Mouse (Mus musculus): ENCODE data around the gene Mapt. TPM values are rescaled to one million over a fixed set of nuclear protein-coding genes. Genes with fewer than 3 reads are reported as not detected.
A peak's percentile ranks its signal among the peaks of the same experiment; 100 is the strongest.
"Not testable (repeated sequence)": the region's sequence is repeated elsewhere in the genome, so short reads cannot be mapped to it uniquely, and the experiment has no call there.

Gene Mapt
- polyA plus RNA-seq, 1 experiment from 2014 or later = 537 TPM

DNA sequence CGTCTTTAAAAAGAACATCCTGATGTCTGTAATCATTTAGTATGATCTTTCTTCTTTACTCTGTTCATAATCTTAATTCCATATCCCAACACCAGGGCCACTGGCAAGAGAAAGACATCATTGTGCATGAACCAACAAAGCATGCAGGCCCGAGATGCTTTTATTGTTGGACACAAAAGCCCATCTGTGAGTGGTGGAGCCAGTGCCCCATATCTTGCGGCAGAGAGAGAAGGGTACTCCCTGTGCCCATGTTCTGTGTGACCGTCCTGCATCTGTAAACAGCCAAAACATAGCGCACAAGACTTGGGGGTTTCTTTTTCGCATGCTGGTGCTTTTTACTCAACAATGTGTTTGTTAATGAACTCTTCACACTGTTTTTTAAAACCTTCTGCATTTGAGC, 19.9 kb upstream of the Mapt start:
- no peak for ATAC-seq

DNA sequence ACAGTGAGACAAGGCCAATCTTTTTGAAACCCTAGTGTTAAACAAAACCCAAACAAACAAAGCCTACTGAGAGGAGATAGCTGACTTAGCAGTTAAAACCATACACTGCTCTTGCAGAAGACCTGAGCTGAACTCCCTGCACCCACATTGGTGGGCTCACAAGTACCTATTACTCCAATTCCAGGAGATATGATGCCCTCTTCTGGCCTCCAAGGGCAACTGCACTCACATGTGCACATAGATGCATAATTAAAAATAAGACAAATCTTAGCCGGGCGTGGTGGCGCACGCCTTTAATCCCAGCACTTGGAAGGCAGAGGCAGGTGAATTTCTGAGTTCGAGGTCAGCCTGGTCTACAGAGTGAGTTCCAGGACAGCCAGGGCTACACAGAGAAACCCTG, 17.1 kb upstream of the Mapt start:
- not testable (repeated sequence) for ATAC-seq; H3K9me3 ChIP-seq; H3K36me3 ChIP-seq; H3K9ac ChIP-seq (replicated peaks); H3K4me3 ChIP-seq (replicated peaks); H3K27me3 ChIP-seq; H3K27ac ChIP-seq; H3K4me1 ChIP-seq (replicated peaks); H3K4me2 ChIP-seq (replicated peaks)
- WGBS = 95% methylated on average over 5 of the region's 5 CpGs

More for the DNA sequence above, 19.9 kb upstream of the Mapt start:
- no peak overlapping the region for H3K9ac ChIP-seq (replicated peaks)
- 77% methylated on average over 6 of the region's 6 CpGs for WGBS
- H3K4me1 ChIP-seq (replicated peaks) = no peaks in the 10 kb centered on the region
- H3K9me3 ChIP-seq = no peaks in the 10 kb centered on the region
- H3K27ac ChIP-seq = no peak overlapping the region
- no peaks in the 10 kb centered on the region for H3K36me3 ChIP-seq
- H3K4me3 ChIP-seq (replicated peaks) = no peak overlapping the region
- no peak overlapping the region for H3K4me2 ChIP-seq (replicated peaks)
- no peaks in the 10 kb centered on the region for H3K27me3 ChIP-seq

GRCm38 (mm10) chr11:104218075-104218474, 13.1 kb upstream of the Mapt start:
- Histone ChIP-seq H3K27ac (no peak overlapping the region), H3K36me3 (no peaks in the 10 kb centered on the region), H3K9ac (replicated peaks) (no peak overlapping the region), H3K9me3 (no peaks in the 10 kb centered on the region), H3K4me1 (replicated peaks) (no peaks in the 10 kb centered on the region), H3K27me3 (0 out of 2 replicates have a peak, but pooled peaks cover 4% of the 10 kb centered on the region), H3K4me3 (replicated peaks) (no peak overlapping the region), H3K4me2 (replicated peaks) (no peak overlapping the region)
- WGBS = 79% methylated on average over 3 of the region's 3 CpGs
- ATAC-seq = no peak

DNA sequence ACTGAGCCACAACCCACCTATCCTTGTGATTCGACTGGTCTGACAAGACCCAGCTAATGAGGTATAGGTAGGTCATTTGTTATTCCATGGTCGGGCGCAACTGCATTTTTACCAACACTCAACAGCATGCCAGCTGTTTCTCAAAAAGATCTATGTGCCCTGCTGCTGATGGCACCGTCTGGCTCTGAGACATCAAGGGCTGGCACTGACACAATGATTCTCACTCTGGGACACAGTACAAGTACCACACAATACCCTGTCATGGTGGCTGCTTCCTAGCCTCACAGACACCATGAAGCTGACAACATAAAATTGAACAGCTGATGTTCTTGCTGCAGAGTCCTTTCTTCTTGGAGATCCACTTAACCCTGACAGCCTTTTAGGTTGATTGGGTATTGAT, 10.9 kb upstream of the Mapt start:
- no peak overlapping the region for H3K9ac ChIP-seq (replicated peaks)
- no peak for ATAC-seq
- H3K4me1 ChIP-seq (replicated peaks) = no peaks in the 10 kb centered on the region
- H3K4me3 ChIP-seq (replicated peaks) = no peak overlapping the region
- no peaks in the 10 kb centered on the region for H3K9me3 ChIP-seq
- H3K27ac ChIP-seq = no peak overlapping the region
- H3K36me3 ChIP-seq = no peaks in the 10 kb centered on the region
- H3K27me3 ChIP-seq = 0 out of 2 replicates have a peak, but pooled peaks cover 4% of the 10 kb centered on the region
- no peak overlapping the region for H3K4me2 ChIP-seq (replicated peaks)
- 90% methylated on average over 4 of the region's 4 CpGs for WGBS

DNA sequence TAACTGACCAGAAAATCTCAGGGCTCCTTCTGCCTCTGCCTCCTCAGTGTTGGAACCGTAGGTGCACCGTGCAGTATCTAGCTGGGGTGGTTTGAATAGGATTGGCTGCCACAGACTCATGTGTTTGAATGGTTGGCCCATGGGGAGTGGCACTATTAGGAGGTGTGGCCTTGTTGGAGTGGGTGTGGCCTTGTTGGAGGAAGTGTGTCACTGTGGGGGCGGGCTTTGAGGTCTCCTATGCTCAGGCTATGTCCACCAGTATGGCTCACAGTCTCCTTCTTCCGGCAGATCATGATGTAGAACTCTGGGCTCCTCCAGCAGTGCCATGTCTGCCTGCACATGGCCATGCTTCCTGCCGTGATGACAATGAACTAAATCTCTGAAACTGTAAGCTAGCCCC, 9.4 kb upstream of the Mapt start:
- no peaks in the 10 kb centered on the region for H3K9me3 ChIP-seq
- no peak for ATAC-seq
- 0 out of 2 replicates have a peak, but pooled peaks cover 4% of the 10 kb centered on the region for H3K27me3 ChIP-seq
- no peak overlapping the region for H3K4me3 ChIP-seq (replicated peaks)
- H3K9ac ChIP-seq (replicated peaks) = no peak overlapping the region
- WGBS = 77% methylated on average over 5 of the region's 5 CpGs
- no peaks in the 10 kb centered on the region for H3K36me3 ChIP-seq
- H3K27ac ChIP-seq = no peak overlapping the region
- H3K4me1 ChIP-seq (replicated peaks) = no peaks in the 10 kb centered on the region
- H3K4me2 ChIP-seq (replicated peaks) = no peak overlapping the region

GRCm38 (mm10) chr11:104223301-104223700, 7.9 kb upstream of the Mapt start:
- no peak for ATAC-seq

DNA sequence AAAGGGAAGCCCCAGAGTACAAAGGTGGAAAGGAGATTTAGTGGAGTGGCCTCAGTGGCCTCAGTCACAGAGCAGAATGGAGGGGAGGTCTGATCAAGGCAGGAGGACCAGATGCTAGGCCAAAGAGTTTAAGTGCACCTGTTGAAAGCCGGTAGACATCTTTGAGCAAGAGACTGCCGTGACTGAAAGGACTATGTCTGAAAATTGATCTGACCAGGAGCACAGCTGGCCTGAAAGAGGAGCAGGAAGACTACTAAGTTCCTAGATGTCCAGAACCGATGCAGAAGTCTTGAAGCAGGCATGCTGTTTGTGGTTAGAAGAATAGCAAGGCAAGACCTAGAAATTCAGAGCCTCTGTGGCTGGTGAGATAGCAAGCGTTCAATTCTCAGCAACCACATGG, 1.8 kb upstream of the Mapt start:
- H3K4me3 ChIP-seq (replicated peaks) = no peak overlapping the region
- ATAC-seq = no peak
- H3K9ac ChIP-seq (replicated peaks) = no peak overlapping the region
- H3K27ac ChIP-seq = no peak overlapping the region
- H3K27me3 ChIP-seq = peaks cover 26% of the 10 kb centered on the region
- H3K9me3 ChIP-seq = no peaks in the 10 kb centered on the region
- WGBS = 81% methylated on average over 4 of the region's 4 CpGs
- no peaks in the 10 kb centered on the region for H3K36me3 ChIP-seq
- H3K4me1 ChIP-seq (replicated peaks) = peaks cover 18% of the 10 kb centered on the region
- H3K4me2 ChIP-seq (replicated peaks) = no peak overlapping the region

More at GRCm38 (mm10) chr11:104223301-104223700, 7.9 kb upstream of the Mapt start:
- WGBS = 88% methylated on average over 9 of the region's 9 CpGs
- 0 out of 2 replicates have a peak, but pooled peaks cover 4% of the 10 kb centered on the region for H3K27me3 ChIP-seq
- H3K36me3 ChIP-seq = no peaks in the 10 kb centered on the region
- H3K27ac ChIP-seq = no peak overlapping the region
- H3K4me3 ChIP-seq (replicated peaks) = no peak overlapping the region
- no peak overlapping the region for H3K4me2 ChIP-seq (replicated peaks)
- no peaks in the 10 kb centered on the region for H3K4me1 ChIP-seq (replicated peaks)
- no peak overlapping the region for H3K9ac ChIP-seq (replicated peaks)
- H3K9me3 ChIP-seq = no peaks in the 10 kb centered on the region

DNA sequence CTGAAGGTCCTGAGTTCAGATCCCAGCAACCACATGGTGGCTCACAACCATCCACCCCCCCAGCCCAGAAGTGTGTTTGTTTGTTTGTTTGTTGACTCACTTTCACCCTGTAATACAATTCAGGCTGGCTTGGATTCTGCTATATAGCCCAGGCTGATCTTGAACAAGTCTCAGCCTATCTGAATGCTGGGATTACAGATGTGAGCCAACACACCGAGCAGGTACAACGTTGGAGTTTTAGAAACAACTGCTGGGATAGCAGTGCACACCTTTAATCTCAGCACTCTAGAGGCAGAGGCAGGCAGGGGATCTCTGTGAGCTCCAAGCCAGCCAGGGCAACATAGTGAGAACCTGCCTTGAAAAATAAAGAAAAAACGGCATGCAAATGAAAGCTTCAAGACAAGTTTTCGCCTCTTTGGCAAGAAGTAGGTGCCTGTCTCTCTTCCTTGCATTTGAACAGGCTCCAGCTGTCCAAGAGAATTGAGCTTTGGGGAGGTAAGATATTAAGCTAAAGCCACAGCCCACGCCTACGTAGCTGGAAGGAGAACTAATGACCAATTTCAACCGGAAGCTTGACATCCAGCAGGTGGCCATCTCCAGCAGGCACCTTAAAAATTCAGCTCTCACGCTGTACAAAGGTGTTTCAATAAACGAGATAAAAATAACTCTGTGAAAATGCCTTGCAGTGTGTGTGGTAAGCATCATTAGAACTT, 968 bp upstream of the Mapt start:
- H3K27me3 ChIP-seq = peaks cover 35% of the 10 kb centered on the region
- H3K9me3 ChIP-seq = no peaks in the 10 kb centered on the region
- peak overlapping the region; percentile 80 for H3K4me3 ChIP-seq (replicated peaks)
- H3K36me3 ChIP-seq = no peaks in the 10 kb centered on the region
- WGBS = 13% methylated on average over 9 of the region's 9 CpGs
- peaks cover 27% of the 10 kb centered on the region for H3K4me1 ChIP-seq (replicated peaks)
- no peak for ATAC-seq
- peak overlapping the region; percentile 79 for H3K4me2 ChIP-seq (replicated peaks)
- peak overlapping the region; percentile 80; the same call in 1 of the 2 replicates for H3K9ac ChIP-seq (replicated peaks)
- peak overlapping the region; percentile 90 for H3K27ac ChIP-seq

GRCm38 (mm10) chr11:104232141-104233061, 1.2 kb downstream of the Mapt start:
- Histone ChIP-seq H3K27me3 (peaks cover 45% of the 10 kb centered on the region), H3K36me3 (no peaks in the 10 kb centered on the region), H3K9me3 (no peaks in the 10 kb centered on the region), H3K4me3 (replicated peaks) (peak overlapping the region; percentile 80), H3K9ac (replicated peaks) (peak overlapping the region; percentile 95), H3K4me1 (replicated peaks) (peaks cover 48% of the 10 kb centered on the region), H3K27ac (peak overlapping the region; percentile 98), H3K4me2 (replicated peaks) (peak overlapping the region; percentile 79)
- ATAC-seq = peak; percentile 62
- WGBS = under 1% methylated on average over 71 of the region's 72 CpGs

DNA sequence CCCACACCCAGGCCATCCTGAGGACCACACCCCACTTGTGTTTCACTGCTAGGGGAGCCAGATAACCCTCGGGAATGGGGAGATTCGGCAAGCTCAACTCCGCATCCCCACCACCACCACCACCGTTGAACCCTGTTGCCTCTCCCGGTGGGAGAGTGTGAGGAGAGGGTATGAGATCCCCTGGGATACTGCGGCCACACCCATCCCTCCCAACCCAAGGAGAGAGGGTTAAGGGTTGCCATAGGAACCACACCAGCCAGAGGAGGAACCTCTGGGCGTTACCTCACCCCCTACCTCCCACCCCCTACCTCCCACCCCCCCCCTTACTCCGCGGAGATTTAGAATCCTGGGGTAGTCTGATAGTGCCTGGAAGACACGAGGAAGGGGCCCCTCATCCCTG, 1.9 kb downstream of the Mapt start:
- no peaks in the 10 kb centered on the region for H3K36me3 ChIP-seq
- peak overlapping the region; percentile 79 for H3K4me2 ChIP-seq (replicated peaks)
- 0% methylated on average over 10 of the region's 10 CpGs for WGBS
- no peak for ATAC-seq
- peak overlapping the region; percentile 80 for H3K4me3 ChIP-seq (replicated peaks)
- peak overlapping the region; percentile 98 for H3K27ac ChIP-seq
- no peaks in the 10 kb centered on the region for H3K9me3 ChIP-seq
- H3K4me1 ChIP-seq (replicated peaks) = peaks cover 55% of the 10 kb centered on the region
- peak overlapping the region; percentile 95 for H3K9ac ChIP-seq (replicated peaks)
- H3K27me3 ChIP-seq = peaks cover 45% of the 10 kb centered on the region

GRCm38 (mm10) chr11:104233574-104234206, 2.5 kb downstream of the Mapt start:
- Histone ChIP-seq H3K4me3 (replicated peaks) (peak overlapping the region; percentile 80), H3K27me3 (peaks cover 45% of the 10 kb centered on the region), H3K4me2 (replicated peaks) (peak overlapping the region; percentile 79), H3K4me1 (replicated peaks) (peaks cover 59% of the 10 kb centered on the region), H3K9me3 (no peaks in the 10 kb centered on the region), H3K27ac (peak overlapping the region; percentile 98), H3K36me3 (no peaks in the 10 kb centered on the region), H3K9ac (replicated peaks) (peak overlapping the region; percentile 95)
- ATAC-seq = no peak
- 2% methylated on average over 30 of the region's 30 CpGs for WGBS

DNA sequence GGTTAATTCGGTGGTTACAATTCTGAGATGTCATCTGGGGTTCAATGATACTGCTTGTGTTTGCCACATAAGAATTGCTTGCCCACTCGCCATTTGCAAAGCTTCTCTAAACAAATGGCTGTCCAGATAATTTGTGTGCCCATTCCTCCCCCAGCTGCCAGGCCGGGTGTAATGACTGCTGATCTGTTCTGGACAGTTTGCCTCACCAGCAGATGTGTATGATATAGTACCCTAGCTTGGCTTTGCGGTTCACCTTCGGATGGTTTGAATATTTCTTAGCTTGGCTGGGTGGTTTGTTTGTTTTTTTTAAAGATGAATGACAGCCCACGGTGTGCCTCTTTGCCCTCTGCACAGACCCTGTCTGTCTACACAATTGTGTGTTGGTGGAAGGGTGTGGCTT, 3.5 kb downstream of the Mapt start:
- Histone ChIP-seq H3K27ac (no peak overlapping the region), H3K4me3 (replicated peaks) (peak overlapping the region; percentile 80), H3K27me3 (peaks cover 39% of the 10 kb centered on the region), H3K9me3 (no peaks in the 10 kb centered on the region), H3K36me3 (no peaks in the 10 kb centered on the region), H3K4me2 (replicated peaks) (peak overlapping the region; percentile 79), H3K4me1 (replicated peaks) (peaks cover 59% of the 10 kb centered on the region), H3K9ac (replicated peaks) (peak overlapping the region; percentile 95)
- ATAC-seq = no peak
- 45% methylated on average over 6 of the region's 6 CpGs for WGBS

Measured in midbrain, embryonic 13.5 days (tissue).